Mouse (Mus musculus): ENCODE data around the gene Ccndbp1.
"Not testable (repeated sequence)": the region's sequence is repeated elsewhere in the genome, so short reads cannot be mapped to it uniquely, and the experiment has no call there.

Gene Ccndbp1

GRCm38 (mm10) chr2:121003586-121003985 lies 4.6 kb upstream of the Ccndbp1 start:
- no peak for DNase-seq (ENCODE audit: low read depth, low spot score)

- no peak for DNase-seq (ENCODE audit: low read depth, low spot score)
These were observed 4.0 kb upstream of the Ccndbp1 start for GRCm38 (mm10) chr2:121004018-121004811.

DNA sequence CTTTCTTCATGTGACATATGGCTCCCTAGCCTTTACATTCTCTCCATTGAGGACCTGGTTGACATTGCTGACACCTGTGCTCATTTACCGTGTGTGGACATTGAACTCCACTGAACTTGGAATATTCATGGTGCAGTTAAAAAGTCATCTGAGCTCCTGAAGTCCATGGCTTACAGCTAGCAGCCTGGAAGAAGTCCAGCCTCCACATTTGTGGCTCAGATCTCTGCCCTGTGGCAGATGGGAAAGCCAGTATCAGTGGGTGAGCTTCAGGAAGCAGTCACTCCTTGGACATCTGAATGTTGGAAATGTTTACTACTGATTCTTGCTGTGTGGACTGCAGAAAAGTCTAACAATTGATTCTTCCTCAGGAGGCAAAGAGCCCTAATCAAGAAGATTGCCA lies 1.2 kb upstream of the Ccndbp1 start:
- DNase-seq (ENCODE audit: low read depth, low spot score): no peak

DNA sequence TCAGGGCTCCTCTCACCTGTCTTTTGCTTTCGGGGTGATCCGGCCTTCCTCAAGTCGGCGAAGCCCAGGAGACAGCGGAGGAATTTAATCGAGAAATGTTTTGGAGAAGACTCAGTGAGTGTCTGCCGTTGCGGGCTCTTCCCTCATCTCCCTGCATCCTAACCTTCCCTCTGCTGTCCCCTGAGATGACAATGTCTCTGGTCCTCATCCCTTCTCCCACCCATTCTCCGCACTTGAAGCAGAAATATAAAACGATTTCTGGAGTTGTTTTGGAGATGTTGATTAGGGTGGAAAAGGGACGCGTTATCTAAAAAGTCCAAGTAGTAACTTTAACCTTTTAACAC lies 433 bp downstream of the Ccndbp1 start:
- no peak for DNase-seq (ENCODE audit: low read depth, low spot score)

DNA sequence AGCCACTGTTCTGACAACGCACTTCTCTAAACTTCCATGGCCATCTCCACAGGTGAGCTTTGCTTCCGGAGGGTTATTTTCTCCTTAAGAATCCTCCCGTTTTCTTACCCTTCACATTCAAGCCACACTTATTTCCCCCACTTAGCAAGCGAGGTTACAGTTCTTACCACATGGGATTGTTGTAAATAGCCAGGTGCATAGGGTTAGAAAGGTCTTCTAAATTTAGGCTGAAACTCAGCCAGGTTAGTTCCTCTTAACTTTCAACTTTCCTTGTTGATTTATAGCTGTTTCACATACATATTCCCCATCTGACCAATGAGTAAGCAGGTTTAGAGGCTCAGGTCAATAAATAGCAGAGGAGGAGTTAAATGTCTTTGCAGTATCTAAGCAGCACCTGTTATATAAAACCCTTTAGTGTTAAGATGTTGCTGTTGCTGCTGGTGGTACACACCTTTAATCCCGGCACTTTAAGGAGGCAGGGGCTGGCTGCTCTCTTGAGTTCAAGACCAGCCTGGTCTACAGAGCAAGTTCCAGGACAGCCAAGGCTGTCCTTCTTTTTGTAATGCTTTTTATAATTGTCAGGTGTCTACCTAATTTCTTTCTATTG lies 971 bp downstream of the Ccndbp1 start:
- no peak for DNase-seq (ENCODE audit: low read depth, low spot score)

- DNase-seq (ENCODE audit: low read depth, low spot score): no peak
These were observed 4.5 kb downstream of the Ccndbp1 start for GRCm38 (mm10) chr2:121012676-121013075.

DNA sequence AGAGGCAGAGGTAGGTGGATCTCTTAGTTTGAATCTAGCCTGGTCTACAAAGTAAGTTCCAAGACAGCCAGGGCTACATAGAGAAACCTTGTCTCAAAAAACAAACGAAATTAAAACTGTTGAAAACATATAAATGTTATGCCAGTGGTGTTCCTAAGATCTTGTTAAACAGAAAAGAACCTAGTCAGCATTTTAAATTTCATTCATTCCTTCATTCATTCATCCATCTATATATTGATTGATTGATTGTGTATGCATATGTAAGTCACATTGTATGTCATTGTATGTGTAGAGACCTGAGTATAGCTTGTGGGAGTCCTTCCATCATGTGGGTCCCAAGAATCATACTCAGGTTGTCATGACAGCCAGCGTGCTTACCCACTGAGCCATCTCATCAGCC lies 7.3 kb downstream of the Ccndbp1 start:
- no peak for DNase-seq (ENCODE audit: low read depth, low spot score)

GRCm38 (mm10) chr2:121016226-121016625 lies 8.0 kb downstream of the Ccndbp1 start:
- DNase-seq (ENCODE audit: low read depth, low spot score): no peak

GRCm38 (mm10) chr2:121017151-121017550 lies 8.9 kb downstream of the Ccndbp1 start:
- no peak for DNase-seq (ENCODE audit: low read depth, low spot score)

DNA sequence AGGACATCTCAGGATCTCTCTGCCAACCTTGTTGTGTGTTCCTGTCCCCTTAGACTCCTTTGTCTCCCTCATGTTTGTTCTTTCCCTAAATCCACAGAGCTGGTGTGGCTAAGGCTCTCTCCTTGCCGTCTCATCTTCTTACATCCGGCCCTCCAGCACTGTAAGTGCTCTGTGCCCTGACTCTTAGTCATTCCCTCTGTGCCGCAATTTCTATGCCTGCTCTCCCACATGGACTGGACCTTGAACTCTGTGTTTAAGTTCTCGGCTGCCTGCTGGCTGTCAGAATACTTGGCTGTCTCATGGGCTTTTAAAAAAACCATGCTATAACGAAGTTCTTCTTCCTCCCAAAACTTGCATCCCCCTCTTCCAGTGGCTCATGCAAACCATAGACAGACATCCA lies 14.7 kb downstream of the Ccndbp1 start:
- no peak for DNase-seq (ENCODE audit: low read depth, low spot score)

- no peak for DNase-seq (ENCODE audit: low read depth, low spot score)
These were observed 28.6 kb downstream of the Ccndbp1 start, which contains the start of gene Epb42 for GRCm38 (mm10) chr2:121036733-121037341. Epb42 (minus strand) TSS chr2:121037072.

- DNase-seq (ENCODE audit: low read depth, low spot score): not testable (repeated sequence)
These were observed 30.6 kb downstream of the Ccndbp1 start for GRCm38 (mm10) chr2:121038851-121039250.

DNA sequence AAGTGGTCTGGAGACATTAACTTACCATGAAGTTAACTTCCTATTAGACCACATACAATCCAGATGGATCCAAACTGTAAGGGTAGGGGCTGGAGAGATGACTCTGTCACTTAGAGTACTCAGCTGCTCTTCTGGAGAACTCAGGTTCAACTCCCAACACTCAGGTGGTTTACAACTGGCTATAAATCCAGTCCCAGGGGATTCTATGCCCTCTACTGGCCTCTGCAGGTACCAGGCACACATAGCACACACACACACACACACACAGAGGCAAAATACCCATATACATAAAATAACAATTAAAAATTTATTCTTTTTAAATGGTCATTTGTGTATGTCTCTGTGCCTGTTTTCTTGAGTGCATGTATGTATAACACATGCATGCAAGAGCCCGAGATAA lies 31.2 kb downstream of the Ccndbp1 start:
- no peak for DNase-seq (ENCODE audit: low read depth, low spot score)

- DNase-seq (ENCODE audit: low read depth, low spot score): peak; percentile 32
These were observed 32.9 kb downstream of the Ccndbp1 start for GRCm38 (mm10) chr2:121041098-121041497.

DNA sequence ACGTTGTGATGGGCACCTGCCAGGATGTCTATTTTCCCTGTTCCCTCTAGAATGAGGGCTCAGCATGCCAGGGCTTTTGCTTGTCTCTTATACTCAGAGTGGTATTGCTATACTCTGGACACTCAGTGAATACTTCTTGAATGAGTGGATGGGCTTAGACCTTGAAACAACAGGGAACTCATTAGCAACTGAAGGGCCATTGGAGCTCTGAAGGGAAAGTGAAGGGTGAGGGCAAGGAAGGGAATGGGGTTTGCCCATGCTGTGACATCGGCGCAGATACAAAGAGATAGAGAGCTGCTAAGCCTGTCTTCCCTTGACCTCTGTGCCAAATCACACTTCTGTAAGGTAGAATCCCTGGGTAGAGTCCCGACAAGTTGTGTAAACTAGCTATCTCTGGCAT lies 37.5 kb downstream of the Ccndbp1 start:
- DNase-seq (ENCODE audit: low read depth, low spot score): no peak

DNA sequence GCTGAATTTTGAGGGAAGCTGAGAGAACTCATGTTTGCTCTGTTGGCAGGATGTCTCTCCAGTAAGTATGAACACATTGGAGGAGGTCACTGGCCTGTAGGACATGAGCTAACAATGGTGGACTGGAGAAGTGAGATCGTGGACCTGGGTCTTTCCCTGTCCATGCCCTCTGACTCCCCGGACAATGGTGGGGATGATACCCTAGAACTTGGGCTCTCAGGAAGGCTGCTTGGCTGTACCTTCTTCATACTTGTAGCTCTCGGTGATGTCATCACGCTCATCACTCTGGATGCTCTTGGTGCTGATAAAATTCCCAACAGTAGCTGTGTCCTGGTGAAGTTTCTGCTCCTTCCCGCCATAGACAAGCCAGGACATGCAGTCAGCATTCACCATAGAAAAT lies 44.0 kb downstream of the Ccndbp1 start:
- DNase-seq (ENCODE audit: low read depth, low spot score): no peak

DNA sequence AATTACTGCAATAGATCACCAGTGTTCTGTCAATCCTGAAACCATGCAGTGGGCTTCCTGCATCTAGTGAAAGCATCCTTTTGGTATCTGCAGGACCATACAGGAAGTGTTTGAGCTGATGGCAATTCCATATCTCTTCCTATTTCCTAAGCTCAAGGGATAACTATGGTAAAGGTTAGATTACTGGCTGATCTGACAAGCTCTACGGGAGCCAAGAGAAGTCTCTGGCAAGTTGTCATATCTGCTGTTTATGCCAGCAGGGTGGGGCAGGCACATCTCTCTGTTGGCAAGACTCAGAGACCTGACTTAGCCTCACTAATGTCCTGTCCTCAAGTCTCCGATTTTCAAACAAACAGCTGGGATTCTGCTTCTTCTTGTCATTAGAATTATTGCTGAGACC lies 45.9 kb downstream of the Ccndbp1 start:
- no peak for DNase-seq (ENCODE audit: low read depth, low spot score)

GRCm38 (mm10) chr2:121055915-121056314 lies 47.7 kb downstream of the Ccndbp1 start:
- DNase-seq (ENCODE audit: low read depth, low spot score): no peak

DNA sequence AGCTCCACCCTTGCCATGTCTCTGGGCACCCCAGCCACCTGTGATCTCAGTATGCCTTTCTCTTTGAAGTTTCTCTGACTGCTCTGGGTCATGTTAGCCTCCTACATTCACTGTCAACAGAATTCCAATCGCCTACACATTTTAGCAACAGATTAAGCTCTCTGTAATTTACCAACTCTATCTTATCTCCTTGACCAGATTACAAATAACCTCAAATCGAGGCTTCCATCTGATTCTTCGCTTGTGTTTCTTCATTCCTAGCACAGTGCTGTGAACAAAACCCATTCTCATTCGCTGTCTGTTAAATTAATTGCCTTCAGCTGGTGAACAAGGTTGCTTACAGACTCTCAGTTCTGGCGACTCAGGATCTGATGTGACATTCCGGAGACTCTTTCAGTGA lies 49.8 kb downstream of the Ccndbp1 start:
- DNase-seq (ENCODE audit: low read depth, low spot score): no peak

DNA sequence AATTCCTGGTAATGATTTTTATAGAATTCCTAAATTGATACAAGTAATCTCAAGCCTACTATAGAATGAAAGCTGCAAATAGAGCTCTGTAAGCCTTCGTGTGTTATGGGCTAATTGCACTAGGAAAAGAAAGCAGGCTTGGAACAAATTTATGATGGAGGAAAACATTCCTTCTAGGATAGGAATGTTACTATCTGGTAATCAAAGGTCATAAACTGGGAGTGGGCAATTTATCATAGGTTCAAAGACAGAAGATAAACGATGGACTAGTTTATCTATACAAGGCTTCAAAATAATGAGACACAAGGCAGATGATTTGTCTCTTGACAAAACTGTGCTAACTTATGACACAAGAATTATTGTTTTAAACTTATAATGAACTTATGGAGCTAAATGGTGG lies 53.1 kb downstream of the Ccndbp1 start:
- DNase-seq (ENCODE audit: low read depth, low spot score): no peak
